Mouse (Mus musculus) liver, embryonic 14.5 days (tissue): ENCODE data around the gene Slc25a13. TPM values are rescaled to one million over a fixed set of nuclear protein-coding genes. Genes with fewer than 3 reads are reported as not detected.

Experiments
- ATAC-seq: fragments of 200-750 bp; cut with Nextera tagmentation; 2 replicates; pipeline ENCODE4 v1.8.0; 2017; ENCODE audit warnings: moderate number of reproducible peaks, mild to moderate bottlenecking, moderate library complexity; ENCODE audit not compliant: insufficient read depth
- DNase-seq, 3 experiments: peaks; one replicate each; pipeline ENCODE4 v3.0.0-alpha.2; 2012 to 2013; ENCODE audit warnings: low read depth in 3 of 3, low spot score in 3 of 3
- H3K27ac ChIP-seq: fragments of 300-500 bp; sonication (generic); 2 replicates; pipeline ENCODE4 v1.5.1; 2014; ENCODE audit warnings: moderate library complexity, mild to moderate bottlenecking, control low read depth, inconsistent platforms
- H3K27me3 ChIP-seq: fragments of 300-500 bp; sonication (generic); 2 replicates; pipeline ENCODE4 v1.6.1; 2014; ENCODE audit warnings: mild to moderate bottlenecking, low read length, moderate library complexity; ENCODE audit not compliant: control insufficient read depth, insufficient read depth
- H3K36me3 ChIP-seq: fragments of 300-500 bp; sonication (generic); replicated peaks from 2 replicates; pipeline ENCODE4 v1.6.1; 2014; ENCODE audit warnings: low read depth; ENCODE audit not compliant: control insufficient read depth, insufficient read depth
- H3K4me1 ChIP-seq, 2 experiments: fragments of 200-500 bp in 1 of 2; fragments of 300-500 bp in 1 of 2; sonication (generic) in 1 of 2; replicated peaks; 2 replicates each; pipeline ENCODE4 v1.6.1; 2012 to 2014; ENCODE audit warnings: antibody characterized with exemption in 1 of 2, inconsistent platforms in 1 of 2, low read length in 1 of 2; ENCODE audit not compliant: control insufficient read depth in 2 of 2, insufficient read depth in 2 of 2
- H3K4me2 ChIP-seq: fragments of 300-500 bp; sonication (generic); 2 replicates; pipeline ENCODE4 v1.6.1; 2014; ENCODE audit warnings: low read depth, mild to moderate bottlenecking, control low read depth, moderate library complexity
- H3K4me3 ChIP-seq, 2 experiments: fragments of 200-500 bp in 1 of 2; fragments of 300-500 bp in 1 of 2; sonication (generic) in 1 of 2; 2 replicates each; pipeline ENCODE4 v1.5.1; 2012 to 2014; ENCODE audit warnings: low read depth in 2 of 2, low read length in 2 of 2, mild to moderate bottlenecking in 2 of 2, control low read depth in 1 of 2, inconsistent platforms in 1 of 2, moderate library complexity in 1 of 2; ENCODE audit not compliant: insufficient read depth in 1 of 2
- H3K9ac ChIP-seq: fragments of 300-500 bp; sonication (generic); replicated peaks from 2 replicates; pipeline ENCODE4 v1.6.1; 2014; ENCODE audit warnings: mild to moderate bottlenecking, control low read depth, moderate library complexity
- H3K9me3 ChIP-seq: fragments of 300-500 bp; sonication (generic); 2 replicates; pipeline ENCODE4 v1.6.1; 2016; ENCODE audit warnings: low read length, mixed read lengths; ENCODE audit not compliant: control insufficient read depth
- CTCF ChIP-seq: IDR thresholded peaks from 2 replicates; pipeline ENCODE4 v1.5.1; 2016; ENCODE audit warnings: antibody characterized with exemption, low read depth, control low read depth
- EP300 ChIP-seq: IDR thresholded peaks from 2 replicates; pipeline ENCODE4 v1.6.1; 2016; ENCODE audit warnings: antibody characterized with exemption, low read depth
- WGBS: fragments of 180-500 bp; shearing (Covaris S2); extraction: QIAGEN DNeasy Blood & Tissue Kit; methylation state at CpG from one replicate; pipeline ENCODE4 v1.1.7; 2014; ENCODE audit not compliant: insufficient replicate concordance; 5-methylcytosine and 5-hydroxymethylcytosine counted together
- polyA plus RNA-seq, 2 experiments: library from polyadenylated mRNA; depleted of rRNA in 1 of 2; stranded (reverse) in 1 of 2; unstranded in 1 of 2; fragments of >200 nt; fragmentation: Nextera tagmentation in 1 of 2; extraction: Ambion mirVana in 1 of 2; gene quantifications; 2 replicates each; pipeline versions ENCODE4 v1.2.1 to v1.2.3; 2012 to 2014

Slc25a13 gene
- polyA plus RNA-seq, 2 experiments, result 11.6 to 26.0 TPM

DNA sequence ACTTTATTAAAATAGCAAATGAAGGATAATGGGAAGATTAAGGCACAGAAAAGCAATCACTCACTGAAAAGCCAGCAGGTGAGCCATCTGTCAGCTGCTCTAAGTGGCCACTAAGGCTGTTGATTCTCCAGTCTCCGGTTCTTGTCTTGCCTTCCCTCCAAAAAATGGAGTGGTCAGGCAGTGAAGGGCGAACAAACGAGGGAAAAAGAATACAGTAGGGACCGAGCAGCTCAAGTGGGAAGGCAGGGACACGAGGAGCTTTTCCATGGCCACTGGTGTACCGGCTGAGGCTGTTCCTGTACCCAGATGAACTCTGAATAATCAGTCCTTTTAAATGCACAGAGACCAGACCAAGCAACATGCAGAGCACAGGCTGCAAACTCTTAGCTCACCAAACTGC, 54.8 kb downstream of the Slc25a13 start:
- 70% methylated on average over 6 of the region's 6 CpGs for WGBS
- TF ChIP-seq CTCF, result no peak
- no peak for TF ChIP-seq EP300

DNA sequence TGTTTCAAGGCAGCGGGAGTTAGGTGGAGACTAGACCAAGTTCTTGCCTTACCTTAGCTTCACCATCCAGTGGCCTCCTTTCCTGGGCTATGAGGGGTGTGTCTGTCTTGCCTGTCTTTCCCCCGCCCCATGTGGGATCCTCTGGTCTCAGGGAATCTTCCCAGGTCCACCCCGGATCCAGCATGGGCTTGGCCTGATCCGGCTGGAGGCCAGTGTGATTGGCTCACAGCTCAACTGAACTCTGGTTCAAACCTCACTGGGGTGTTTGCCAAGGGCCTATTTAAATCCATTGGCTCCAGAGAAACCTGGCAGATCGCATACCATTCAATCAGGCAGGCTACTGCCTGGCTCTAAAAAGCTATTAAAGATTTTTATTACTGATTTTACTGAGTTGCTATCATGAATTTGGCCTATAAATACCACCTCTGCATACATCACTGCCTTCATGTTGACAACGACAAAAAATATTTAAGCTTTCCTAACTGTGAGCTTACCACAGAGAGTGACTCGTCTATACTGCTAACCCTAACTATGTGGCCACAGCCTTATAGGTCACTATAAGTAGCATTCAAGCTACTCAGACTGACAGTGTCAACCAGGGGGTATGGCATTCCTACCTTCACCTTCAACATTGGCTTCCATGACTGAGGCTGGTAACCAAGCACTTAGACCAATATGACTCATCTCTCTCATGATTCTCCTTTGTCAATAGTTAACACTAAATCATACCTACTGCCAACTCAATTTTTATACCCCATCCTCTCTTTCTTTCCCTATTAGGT, 56.1 kb downstream of the Slc25a13 start:
- H3K27ac ChIP-seq, result no peak overlapping the region
- H3K27me3 ChIP-seq, result no peaks in the 10 kb centered on the region
- no peaks in the 10 kb centered on the region for H3K9me3 ChIP-seq
- no peaks in the 10 kb centered on the region for H3K36me3 ChIP-seq
- H3K9ac ChIP-seq, result no peak overlapping the region
- H3K4me2 ChIP-seq, result no peak overlapping the region
- whole genome bisulfite sequencing, result 75% methylated on average over 7 of the region's 7 CpGs
- no peak overlapping the region for H3K4me3 ChIP-seq
- ATAC-seq (no peak), DNase-seq (no peak)
- H3K4me1 ChIP-seq, result no peaks in the 10 kb centered on the region
- TF ChIP-seq CTCF (no peak), EP300 (no peak)

More for the DNA sequence above, 54.8 kb downstream of the Slc25a13 start:
- ATAC-seq (no peak), DNase-seq (no peak)
- no peaks in the 10 kb centered on the region for H3K36me3 ChIP-seq
- no peak overlapping the region for H3K27ac ChIP-seq
- H3K27me3 ChIP-seq, result no peaks in the 10 kb centered on the region
- H3K9ac ChIP-seq, result no peak overlapping the region
- no peaks in the 10 kb centered on the region for H3K4me1 ChIP-seq
- H3K4me2 ChIP-seq, result no peak overlapping the region
- H3K9me3 ChIP-seq, result no peaks in the 10 kb centered on the region
- H3K4me3 ChIP-seq, result no peak overlapping the region

DNA sequence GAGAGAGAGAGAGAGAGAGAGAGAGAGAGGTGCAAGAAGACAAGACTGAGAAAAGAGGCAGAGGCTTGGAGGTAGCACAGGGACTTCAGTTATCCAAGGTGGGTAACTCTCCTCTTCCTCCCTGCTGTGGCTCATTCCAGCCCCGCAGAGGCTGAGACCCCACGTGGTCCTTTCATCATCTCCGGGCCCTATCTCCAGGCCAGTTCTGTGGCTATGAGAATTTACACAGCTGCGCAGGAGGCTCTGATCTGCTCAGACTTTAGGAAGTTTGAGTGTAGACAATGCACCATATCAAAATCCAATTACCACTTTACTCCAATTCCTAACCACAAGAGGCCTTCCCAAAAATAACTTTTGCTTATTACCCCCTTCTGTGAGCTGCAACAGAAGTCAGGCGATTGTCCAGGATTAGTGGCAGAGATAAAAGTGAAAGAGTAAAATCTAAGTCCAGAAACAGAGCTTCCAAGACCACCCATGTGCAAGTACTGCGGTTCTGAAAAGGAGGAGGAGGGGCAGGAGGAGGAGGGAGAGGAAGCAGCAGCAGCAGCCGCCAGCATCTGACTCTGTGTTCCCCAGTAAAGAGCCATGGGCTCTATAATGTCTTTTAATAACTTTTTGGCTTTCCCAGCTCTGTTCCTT, 57.6 kb downstream of the Slc25a13 start:
- WGBS, result 53% methylated on average over 7 of the region's 7 CpGs
- H3K27me3 ChIP-seq, result no peaks in the 10 kb centered on the region
- H3K4me3 ChIP-seq, result no peak overlapping the region
- H3K9ac ChIP-seq, result no peak overlapping the region
- no peaks in the 10 kb centered on the region for H3K9me3 ChIP-seq
- H3K36me3 ChIP-seq, result no peaks in the 10 kb centered on the region
- ATAC-seq, result no peak
- no peak for DNase-seq
- no peak overlapping the region for H3K27ac ChIP-seq
- no peaks in the 10 kb centered on the region for H3K4me1 ChIP-seq
- H3K4me2 ChIP-seq, result no peak overlapping the region
- TF ChIP-seq EP300, result no peak
- TF ChIP-seq CTCF, result no peak

DNA sequence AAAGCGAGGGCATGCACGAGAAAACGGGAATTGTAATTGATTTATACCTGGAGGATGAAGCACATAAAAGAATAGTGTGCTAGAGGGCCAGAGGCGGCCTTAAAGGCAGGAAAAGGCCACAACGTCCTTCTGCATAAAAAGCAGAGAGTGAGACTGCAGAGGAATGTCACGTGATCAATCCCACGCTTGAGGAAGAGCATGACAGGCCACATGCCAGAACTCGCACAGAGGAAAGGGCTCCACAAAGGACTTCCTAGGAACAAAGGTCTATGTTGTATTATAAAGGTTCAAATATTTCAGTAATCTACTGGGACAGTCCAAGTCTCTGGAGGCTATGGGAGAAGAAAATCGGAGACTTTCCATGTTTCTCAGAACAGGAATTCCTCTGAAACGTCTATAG, 63.5 kb downstream of the Slc25a13 start:
- 0 out of 4 replicates have a peak, but pooled peaks cover 0 to 6% of the 10 kb centered on the region in 2 experiments for H3K4me1 ChIP-seq
- no peaks in the 10 kb centered on the region for H3K27me3 ChIP-seq
- H3K36me3 ChIP-seq, result no peaks in the 10 kb centered on the region
- ATAC-seq (no peak), DNase-seq (no peak)
- no peak overlapping the region for H3K9ac ChIP-seq
- no peak overlapping the region for H3K4me2 ChIP-seq
- TF ChIP-seq EP300 (no peak), CTCF (no peak)
- H3K9me3 ChIP-seq, result no peaks in the 10 kb centered on the region
- WGBS, result 60% methylated on average over 10 of the region's 10 CpGs
- H3K27ac ChIP-seq, result no peak overlapping the region
- H3K4me3 ChIP-seq, result no peak overlapping the region

DNA sequence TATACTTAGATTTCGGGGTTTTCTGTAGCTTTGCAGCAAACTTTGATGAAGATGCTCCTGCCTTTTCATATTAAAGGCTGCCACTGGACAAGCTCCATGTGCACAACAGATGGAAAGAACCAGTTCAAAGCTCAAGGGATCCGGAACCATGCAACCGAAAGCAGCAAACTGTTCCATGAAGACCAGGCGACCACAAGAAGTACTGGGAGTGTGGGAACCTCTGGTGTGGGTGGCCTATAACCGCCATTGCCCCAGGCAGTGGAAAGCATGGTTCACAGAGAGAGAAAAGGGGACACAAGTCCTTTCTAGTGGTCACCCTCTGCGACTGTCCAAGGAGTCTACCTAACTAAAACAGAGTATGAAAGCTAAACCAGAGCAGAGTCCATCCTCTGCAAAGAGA, 66.2 kb downstream of the Slc25a13 start:
- Histone ChIP-seq H3K27me3 (no peaks in the 10 kb centered on the region), H3K27ac (no peak overlapping the region), H3K9ac (no peak overlapping the region), H3K4me2 (no peak overlapping the region), H3K4me3 (no peak overlapping the region), H3K4me1 (0 out of 4 replicates have a peak, but pooled peaks cover 0 to 6% of the 10 kb centered on the region in 2 experiments), H3K36me3 (no peaks in the 10 kb centered on the region), H3K9me3 (no peaks in the 10 kb centered on the region)
- DNase-seq, result no peak
- 71% methylated on average over 6 of the region's 6 CpGs for WGBS
- no peak for TF ChIP-seq EP300
- no peak for TF ChIP-seq CTCF
- ATAC-seq, result no peak
